Mouse (Mus musculus) forebrain, postnatal 0 days (tissue): ENCODE measurements around the gene Sirt1. TPM values are rescaled to one million over a fixed set of nuclear protein-coding genes. Genes with fewer than 3 reads are reported as not detected.

Source experiments
- ATAC-seq: fragments of 200-750 bp; cut with Nextera tagmentation; 2 replicates; pipeline ENCODE4 v1.8.0; 2017; ENCODE audit warnings: mild to moderate bottlenecking, moderate library complexity
- DNase-seq: peaks from one replicate; pipeline ENCODE4 v3.0.0-alpha.2; 2015
- H3K27ac ChIP-seq: fragments of 300-500 bp; sonication (generic); 2 replicates; pipeline ENCODE4 v1.5.1; 2014; ENCODE audit warnings: low read depth, mild to moderate bottlenecking, antibody characterized with exemption, low read length, moderate library complexity, mixed read lengths
- H3K27me3 ChIP-seq: fragments of 300-500 bp; sonication (generic); 2 replicates; pipeline ENCODE4 v1.6.1; 2014; ENCODE audit warnings: mild to moderate bottlenecking, low read length, mixed read lengths; ENCODE audit not compliant: insufficient read depth
- H3K36me3 ChIP-seq: fragments of 300-500 bp; sonication (generic); 2 replicates; pipeline ENCODE4 v1.6.1; 2014; ENCODE audit warnings: mild to moderate bottlenecking, moderate library complexity; ENCODE audit not compliant: insufficient read depth
- H3K4me1 ChIP-seq: fragments of 300-500 bp; sonication (generic); 2 replicates; pipeline ENCODE4 v1.6.1; 2014; ENCODE audit warnings: antibody characterized with exemption; ENCODE audit not compliant: insufficient read depth
- H3K4me2 ChIP-seq: fragments of 300-500 bp; sonication (generic); 2 replicates; pipeline ENCODE4 v1.6.1; 2014; ENCODE audit warnings: low read depth, mild to moderate bottlenecking, moderate library complexity
- H3K4me3 ChIP-seq: fragments of 300-500 bp; sonication (generic); 2 replicates; pipeline ENCODE4 v1.5.1; 2014; ENCODE audit warnings: low read depth, low read length, mixed read lengths
- H3K9ac ChIP-seq: fragments of 300-500 bp; sonication (generic); 2 replicates; pipeline ENCODE4 v1.6.1; 2014; ENCODE audit warnings: mild to moderate bottlenecking
- H3K9me3 ChIP-seq: fragments of 300-500 bp; sonication (generic); 2 replicates; pipeline ENCODE4 v1.6.1; 2016; ENCODE audit warnings: low read length
- CTCF ChIP-seq: sonication (generic); IDR thresholded peaks from 2 replicates; pipeline ENCODE4 v1.5.1; 2016; ENCODE audit warnings: antibody characterized with exemption, control low read depth, low read depth
- WGBS: fragments of 180-500 bp; shearing (Covaris S2); extraction: QIAGEN DNeasy Blood & Tissue Kit; methylation state at CpG from one replicate; pipeline ENCODE4 v1.1.7; 2014; 5-methylcytosine and 5-hydroxymethylcytosine counted together
- polyA plus RNA-seq: library from polyadenylated mRNA; unstranded; fragments of >200 nt; fragmentation: Nextera tagmentation; extraction: Ambion mirVana; gene quantifications from 2 replicates; pipeline ENCODE4 v1.2.1, GENCODE M21; 2015
- total RNA-seq: library from RNA; depleted of rRNA; stranded (reverse); fragments of >200 nt; gene quantifications from 2 replicates; pipeline ENCODE4 v1.2.3, GENCODE M21; 2014; rRNA removed

Gene Sirt1
- total and polyA plus RNA-seq, 2 experiments from 2014 or later: 3.3 to 28.3 TPM

- TF ChIP-seq CTCF: no peak
- Histone ChIP-seq H3K4me2 (no peak overlapping the region), H3K9ac (no peak overlapping the region), H3K4me1 (no peaks in the 10 kb centered on the region), H3K4me3 (no peak overlapping the region), H3K36me3 (peaks cover 29% of the 10 kb centered on the region), H3K9me3 (no peaks in the 10 kb centered on the region), H3K27me3 (no peaks in the 10 kb centered on the region), H3K27ac (no peak overlapping the region)
- no peak for DNase-seq
- ATAC-seq: no peak
- 87% methylated on average over 3 of the region's 3 CpGs for WGBS
Observed at GRCm38 (mm10) chr10:63277010-63277409, 104.5 kb downstream of the Sirt1 start.

GRCm38 (mm10) chr10:63272868-63273267, 108.6 kb downstream of the Sirt1 start:
- ATAC-seq: no peak
- Histone ChIP-seq H3K9me3 (no peaks in the 10 kb centered on the region), H3K4me1 (no peaks in the 10 kb centered on the region), H3K9ac (no peak overlapping the region), H3K36me3 (peaks cover 11% of the 10 kb centered on the region), H3K27ac (no peak overlapping the region), H3K4me3 (no peak overlapping the region), H3K27me3 (no peaks in the 10 kb centered on the region), H3K4me2 (no peak overlapping the region)
- no peak for TF ChIP-seq CTCF
- WGBS: 92% methylated on average over 5 of the region's 5 CpGs
- no peak for DNase-seq

- no peak overlapping the region for H3K27ac ChIP-seq
- H3K9me3 ChIP-seq: no peaks in the 10 kb centered on the region
Observed at GRCm38 (mm10) chr10:63272401-63272800, 109.1 kb downstream of the Sirt1 start.

More at GRCm38 (mm10) chr10:63272401-63272800, 109.1 kb downstream of the Sirt1 start:
- H3K27me3 ChIP-seq: no peaks in the 10 kb centered on the region
- TF ChIP-seq CTCF: no peak
- no peaks in the 10 kb centered on the region for H3K4me1 ChIP-seq
- H3K36me3 ChIP-seq: peaks cover 11% of the 10 kb centered on the region
- no peak overlapping the region for H3K4me2 ChIP-seq
- no peak overlapping the region for H3K4me3 ChIP-seq
- DNase-seq (no peak), ATAC-seq (no peak)
- no peak overlapping the region for H3K9ac ChIP-seq

Other genes with a start within 250 kb of the Sirt1 start
- gene Mypn, start 177.8 kb downstream of the Sirt1 start, total RNA-seq: 0.62 and 1.2 TPM in 2 replicates
- gene Mypn, start 177.8 kb downstream of the Sirt1 start, polyA plus RNA-seq: 0.36 and 0.67 TPM in 2 replicates
- gene Herc4, start 137.9 kb downstream of the Sirt1 start, total RNA-seq: 44.4 and 49.3 TPM in 2 replicates
- gene Herc4, start 137.9 kb downstream of the Sirt1 start, polyA plus RNA-seq: 17.8 and 21.3 TPM in 2 replicates
- 5.6 and 8.4 TPM in 2 replicates for gene Dnajc12, start 739 bp upstream of the Sirt1 start, total RNA-seq
- 8.0 and 11.0 TPM in 2 replicates for gene Dnajc12, start 739 bp upstream of the Sirt1 start, polyA plus RNA-seq
- not detected in 2 replicates for gene Gm7075, start 40.1 kb upstream of the Sirt1 start, total RNA-seq
- gene Gm7075, start 40.1 kb upstream of the Sirt1 start, polyA plus RNA-seq: not detected in 2 replicates
- gene Ctnna3, start 48.4 kb upstream of the Sirt1 start, total RNA-seq: 0.52 and 0.62 TPM in 2 replicates
- gene Ctnna3, start 48.4 kb upstream of the Sirt1 start, polyA plus RNA-seq: 0.33 and 0.51 TPM in 2 replicates